Mouse (Mus musculus): Measurements from ENCODE around the gene Mettl9.

Mettl9 gene

DNA sequence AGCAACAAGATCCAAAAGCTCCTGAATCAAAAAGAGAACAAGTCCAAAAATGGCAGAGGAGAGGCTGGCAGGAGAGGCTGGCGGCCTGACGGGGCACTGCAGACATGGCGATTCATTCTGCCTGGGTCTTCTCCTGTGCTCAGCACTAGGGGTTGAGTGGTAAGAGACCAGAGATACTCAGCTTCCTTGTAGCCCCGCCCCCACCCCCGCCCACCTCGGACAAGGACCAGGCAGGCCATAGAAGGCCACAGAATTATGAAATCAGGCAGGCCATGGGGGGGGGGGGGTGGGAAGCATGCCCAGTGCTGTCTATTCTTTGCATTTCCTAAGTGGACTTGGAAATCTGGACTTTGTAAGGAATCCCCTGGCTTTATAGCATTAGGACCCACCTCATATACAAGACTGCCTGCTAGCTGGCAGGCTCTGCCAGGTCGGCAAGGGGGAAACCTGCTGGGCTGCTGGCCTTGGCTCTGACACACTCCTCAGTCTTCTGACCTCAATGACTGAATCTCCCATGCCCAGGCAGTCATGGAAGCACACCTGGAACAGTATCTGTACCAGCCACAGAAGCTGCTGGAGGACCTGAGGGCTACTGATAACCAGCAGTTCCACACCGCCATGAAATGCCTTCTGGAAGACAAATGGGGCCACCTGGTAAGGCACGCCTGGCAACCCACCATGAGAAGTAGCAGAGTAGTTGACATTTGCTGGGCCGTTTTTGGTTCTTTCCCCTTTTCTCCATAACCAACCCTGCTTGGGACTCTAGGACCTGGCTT is 64.6 kb downstream of the Mettl9 start:
- no peak for DNase-seq (ENCODE audit: low read depth, low spot score)

DNA sequence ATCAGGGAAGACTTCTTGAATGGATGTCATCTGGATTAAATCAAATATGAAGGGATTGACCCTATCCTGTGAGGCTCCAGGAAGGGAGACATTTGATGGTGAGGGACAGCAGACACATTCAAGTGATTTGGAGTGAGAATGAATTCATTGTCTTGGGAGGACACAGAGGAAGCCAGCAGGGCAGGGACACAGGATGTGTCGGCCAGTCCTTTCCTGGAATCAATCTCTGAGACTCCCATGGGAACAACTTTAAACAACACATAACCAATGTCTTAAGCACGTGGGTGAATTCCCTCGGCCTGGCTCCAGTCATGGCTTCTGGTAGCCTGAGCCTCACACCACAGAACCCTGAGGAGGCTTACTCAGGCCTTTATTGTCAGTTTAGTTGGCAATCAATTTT is 73.6 kb downstream of the Mettl9 start:
- DNase-seq (ENCODE audit: low read depth, low spot score): no peak

GRCm38 (mm10) chr7:121111321-121111720 is 77.1 kb downstream of the Mettl9 start:
- DNase-seq (ENCODE audit: low read depth, low spot score): no peak

- DNase-seq (ENCODE audit: low read depth, low spot score): no peak
These were observed 77.5 kb downstream of the Mettl9 start for GRCm38 (mm10) chr7:121111762-121112161.

GRCm38 (mm10) chr7:121120143-121120818 is 86.0 kb downstream of the Mettl9 start:
- DNase-seq (ENCODE audit: low read depth, low spot score): peak; percentile 82
